20 mouse cellular contexts compared by ENCODE assay signal in genomic region chr8:10702755-10703154, GRCm38 (mm10).
"Had no signal": no experiment of that assay in that cellular context is flagged by ENCODE, and none has a peak within 500 bp of the region (broad histone marks: within the 10 kb centered on the region; RNA-seq: fewer than 3 reads in every experiment).

No protein-coding gene starts in this region.

- H3K4me2 ChIP-seq: liver, embryonic 13.5 days; stomach, embryonic 15.5 days had no signal

- H3K4me3 ChIP-seq: layer of hippocampus, adult 2 months; left cerebral cortex, adult 2 months; liver, embryonic 13.5 days; myocyte; neural tube, embryonic 13.5 days; stomach, embryonic 15.5 days had no signal

- ATAC-seq: intestine, postnatal 0 days had no signal

- H3K27ac ChIP-seq: kidney, postnatal 0 days; layer of hippocampus, adult 2 months; left cerebral cortex, adult 2 months; liver, embryonic 13.5 days; neural tube, embryonic 13.5 days; stomach, embryonic 15.5 days had no signal

- H3K9ac ChIP-seq: liver, embryonic 13.5 days; neural tube, embryonic 13.5 days; stomach, embryonic 15.5 days had no signal

- H3K4me1 ChIP-seq: liver, embryonic 13.5 days; stomach, embryonic 15.5 days had no signal

- H3K27me3 ChIP-seq: liver, embryonic 13.5 days; neural tube, embryonic 13.5 days; stomach, embryonic 15.5 days had no signal

- DNase-seq: kidney, adult 2 months; kidney, postnatal 25 days; layer of hippocampus, adult 9-11 months; layer of hippocampus, postnatal 36 days; liver, embryonic 13.5 days; lung, adult 2 months; lung, postnatal 14 days; lung, postnatal 4 days; retina, postnatal 1 day; right cerebral cortex, postnatal 25 days; spleen, adult 18-20 months; thymus, adult 18-20 months; thymus, postnatal 36 days had no signal

- H3K9me3 ChIP-seq: liver, embryonic 13.5 days; neural tube, embryonic 13.5 days; stomach, embryonic 15.5 days had no signal

- H3K36me3 ChIP-seq: liver, embryonic 13.5 days; neural tube, embryonic 13.5 days; stomach, embryonic 15.5 days had no signal
